Mouse (Mus musculus): ENCODE measurements around the gene St13. TPM values are rescaled to one million over a fixed set of nuclear protein-coding genes. Genes with fewer than 3 reads are reported as not detected.

St13 gene
- polyA plus RNA-seq, 1 experiment from 2014 or later, result 189 TPM

Other genes starting within 250 kb of the St13 start
- gene Mrtfa, start 209.3 kb downstream of the St13 start, polyA plus RNA-seq (2015; fragmentation: Nextera tagmentation; extraction: Ambion mirVana), result 22.4 and 25.8 TPM in 2 replicates
- 1.2 and 1.4 TPM in 2 replicates for gene Mchr1, start 164.6 kb downstream of the St13 start, polyA plus RNA-seq (2015; fragmentation: Nextera tagmentation; extraction: Ambion mirVana)
- gene Slc25a17, start 39.3 kb downstream of the St13 start, polyA plus RNA-seq (2015; fragmentation: Nextera tagmentation; extraction: Ambion mirVana), result 117 and 119 TPM in 2 replicates
- 12.2 and 12.6 TPM in 2 replicates for gene Xpnpep3, start 61 bp upstream of the St13 start, polyA plus RNA-seq (2015; fragmentation: Nextera tagmentation; extraction: Ambion mirVana)
- gene Dnajb7, start 8.2 kb upstream of the St13 start, polyA plus RNA-seq (2015; fragmentation: Nextera tagmentation; extraction: Ambion mirVana), result 2.5 and 2.9 TPM in 2 replicates
- 491 and 554 TPM in 2 replicates for gene Rbx1, start 66.2 kb upstream of the St13 start, polyA plus RNA-seq (2015; fragmentation: Nextera tagmentation; extraction: Ambion mirVana)
- 16.6 and 19.7 TPM in 2 replicates for gene Ep300, start 185.3 kb upstream of the St13 start, polyA plus RNA-seq (2015; fragmentation: Nextera tagmentation; extraction: Ambion mirVana)